Mouse (Mus musculus): ENCODE results near the gene Stkld1. TPM values are rescaled to one million over a fixed set of nuclear protein-coding genes. Genes with fewer than 3 reads are reported as not detected.

The Stkld1 gene
- polyA plus RNA-seq, 1 experiment from 2014 or later, result not detected

GRCm38 (mm10) chr2:26984640-26985039 is 50.8 kb downstream of the Stkld1 start:
- H3K4me1 ChIP-seq (replicated peaks), result no peaks in the 10 kb centered on the region
- H3K36me3 ChIP-seq, result no peaks in the 10 kb centered on the region
- 79% methylated on average over 5 of the region's 5 CpGs for WGBS
- no peaks in the 10 kb centered on the region for H3K27me3 ChIP-seq (replicated peaks)
- no peak overlapping the region for H3K9ac ChIP-seq
- no peak overlapping the region for H3K4me3 ChIP-seq (replicated peaks)
- no peak overlapping the region for H3K4me2 ChIP-seq (replicated peaks)
- no peak overlapping the region for H3K27ac ChIP-seq
- H3K9me3 ChIP-seq, result no peaks in the 10 kb centered on the region
- ATAC-seq, result no peak

DNA sequence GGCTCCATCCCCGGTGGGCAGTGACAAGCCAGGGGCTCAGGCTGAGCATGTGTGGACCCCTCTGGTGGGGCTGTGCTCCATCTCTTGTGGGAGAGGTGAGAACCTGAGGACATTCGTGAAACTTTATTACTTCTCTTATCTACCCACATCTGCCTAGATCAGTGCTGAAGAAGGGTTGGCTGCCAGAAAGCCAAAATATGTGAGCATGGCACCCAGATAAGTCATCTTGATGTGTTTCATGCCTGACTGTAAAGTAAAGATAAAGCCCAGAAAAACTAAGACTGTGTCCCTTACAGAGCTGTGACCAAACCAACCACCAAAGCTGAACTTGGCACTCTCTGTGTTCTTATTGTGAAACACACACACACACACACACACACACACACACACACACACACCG is 60.1 kb downstream of the Stkld1 start:
- no peaks in the 10 kb centered on the region for H3K36me3 ChIP-seq

DNA sequence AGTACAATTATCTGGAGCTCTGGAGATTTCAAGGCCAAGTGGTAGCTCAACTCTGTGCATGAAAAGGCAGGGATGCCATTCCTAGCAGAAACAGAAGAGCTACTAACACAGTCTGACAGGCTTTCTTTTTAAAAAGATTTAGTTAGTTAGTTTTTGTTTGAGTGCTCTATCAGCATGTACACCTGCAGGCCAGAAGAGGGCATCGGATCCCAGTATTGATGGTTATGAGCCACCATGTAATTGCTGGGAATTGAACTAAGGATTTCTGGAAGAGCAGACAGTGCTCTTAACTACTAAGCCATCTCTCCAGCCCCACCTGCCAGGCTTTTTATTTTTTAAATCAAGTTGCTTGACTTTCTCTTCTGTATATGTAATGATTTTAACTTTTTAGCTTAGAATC is 63.7 kb downstream of the Stkld1 start:
- Histone ChIP-seq H3K4me1 (replicated peaks) (no peaks in the 10 kb centered on the region), H3K27ac (no peak overlapping the region), H3K9me3 (no peaks in the 10 kb centered on the region), H3K27me3 (replicated peaks) (no peaks in the 10 kb centered on the region), H3K36me3 (no peaks in the 10 kb centered on the region), H3K4me2 (replicated peaks) (no peak overlapping the region), H3K9ac (no peak overlapping the region), H3K4me3 (replicated peaks) (no peak overlapping the region)
- WGBS, result 76% methylated on average over 1 of the region's 1 CpGs
- no peak for ATAC-seq

More for the DNA sequence above, 60.1 kb downstream of the Stkld1 start:
- no peak overlapping the region for H3K4me3 ChIP-seq (replicated peaks)
- 66% methylated on average over 3 of the region's 3 CpGs for WGBS
- no peaks in the 10 kb centered on the region for H3K27me3 ChIP-seq (replicated peaks)
- H3K4me1 ChIP-seq (replicated peaks), result no peaks in the 10 kb centered on the region
- no peak for ATAC-seq
- no peaks in the 10 kb centered on the region for H3K9me3 ChIP-seq
- no peak overlapping the region for H3K9ac ChIP-seq
- H3K4me2 ChIP-seq (replicated peaks), result no peak overlapping the region
- no peak overlapping the region for H3K27ac ChIP-seq

- 94% methylated on average over 7 of the region's 7 CpGs for WGBS
- ATAC-seq, result no peak
- Histone ChIP-seq H3K27ac (no peak overlapping the region), H3K4me1 (replicated peaks) (no peaks in the 10 kb centered on the region), H3K36me3 (no peaks in the 10 kb centered on the region), H3K4me2 (replicated peaks) (no peak overlapping the region), H3K4me3 (replicated peaks) (no peak overlapping the region), H3K9ac (no peak overlapping the region), H3K9me3 (no peaks in the 10 kb centered on the region), H3K27me3 (replicated peaks) (no peaks in the 10 kb centered on the region)
Observed at GRCm38 (mm10) chr2:26997993-26998392, 64.1 kb downstream of the Stkld1 start.

Other genes starting within 250 kb of the Stkld1 start
- 0.15 TPM in 1 of 2 replicates, not detected in the other for gene Abo, start 69.1 kb upstream of the Stkld1 start, polyA plus RNA-seq (2015; fragmentation: Nextera tagmentation; extraction: Ambion mirVana)
- gene Surf6, start 31.2 kb upstream of the Stkld1 start, polyA plus RNA-seq (2015; fragmentation: Nextera tagmentation; extraction: Ambion mirVana), result 23.0 and 24.5 TPM in 2 replicates
- 39.0 and 40.6 TPM in 2 replicates for gene Med22, start 23.4 kb upstream of the Stkld1 start, polyA plus RNA-seq (2015; fragmentation: Nextera tagmentation; extraction: Ambion mirVana)
- 631 and 647 TPM in 2 replicates for gene Rpl7a, start 23.3 kb upstream of the Stkld1 start, polyA plus RNA-seq (2015; fragmentation: Nextera tagmentation; extraction: Ambion mirVana)
- 41.6 and 42.9 TPM in 2 replicates for gene Surf2, start 17.7 kb upstream of the Stkld1 start, polyA plus RNA-seq (2015; fragmentation: Nextera tagmentation; extraction: Ambion mirVana)
- gene Surf1, start 17.5 kb upstream of the Stkld1 start, polyA plus RNA-seq (2015; fragmentation: Nextera tagmentation; extraction: Ambion mirVana), result 68.7 and 69.3 TPM in 2 replicates
- 241 and 252 TPM in 2 replicates for gene Surf4, start 119 bp upstream of the Stkld1 start, polyA plus RNA-seq (2015; fragmentation: Nextera tagmentation; extraction: Ambion mirVana)
- 45.2 TPM in 2 replicates for gene Rexo4, start 30.3 kb downstream of the Stkld1 start, polyA plus RNA-seq (2015; fragmentation: Nextera tagmentation; extraction: Ambion mirVana)
- gene Adamts13, start 39.4 kb downstream of the Stkld1 start, polyA plus RNA-seq (2015; fragmentation: Nextera tagmentation; extraction: Ambion mirVana), result 0.25 and 0.28 TPM in 2 replicates
- 49.0 and 60.5 TPM in 2 replicates for gene Cacfd1, start 75.9 kb downstream of the Stkld1 start, polyA plus RNA-seq (2015; fragmentation: Nextera tagmentation; extraction: Ambion mirVana)
- gene Slc2a6, start 94.0 kb downstream of the Stkld1 start, polyA plus RNA-seq (2015; fragmentation: Nextera tagmentation; extraction: Ambion mirVana), result 0.97 and 1.3 TPM in 2 replicates
- gene Mymk, start 138.1 kb downstream of the Stkld1 start, polyA plus RNA-seq (2015; fragmentation: Nextera tagmentation; extraction: Ambion mirVana), result 0.15 and 0.24 TPM in 2 replicates
- gene Adamtsl2, start 145.3 kb downstream of the Stkld1 start, polyA plus RNA-seq (2015; fragmentation: Nextera tagmentation; extraction: Ambion mirVana), result 2.0 and 2.2 TPM in 2 replicates
- 0.21 and 0.26 TPM in 2 replicates for gene Fam163b, start 208.4 kb downstream of the Stkld1 start, polyA plus RNA-seq (2015; fragmentation: Nextera tagmentation; extraction: Ambion mirVana)
- gene Dbh, start 231.2 kb downstream of the Stkld1 start, polyA plus RNA-seq (2015; fragmentation: Nextera tagmentation; extraction: Ambion mirVana), result 3.9 and 5.4 TPM in 2 replicates

Measured in intestine, embryonic 15.5 days (tissue).